Mouse (Mus musculus): ENCODE data around the gene Lcp2. TPM values are rescaled to one million over a fixed set of nuclear protein-coding genes. Genes with fewer than 3 reads are reported as not detected.

Lcp2 gene
- polyA plus RNA-seq, 1 experiment from 2014 or later, result 128 TPM

- no peaks in the 10 kb centered on the region for H3K36me3 ChIP-seq (ENCODE audit: inconsistent target)
- no peak overlapping the region for H3K27ac ChIP-seq
- H3K79me2 ChIP-seq (ENCODE audit: inconsistent target), result no peaks in the 10 kb centered on the region
- WGBS (ENCODE audit: missing documents), result 76% methylated on average over 2 of the region's 2 CpGs
- no peak overlapping the region for H3K4me3 ChIP-seq (ENCODE audit: inconsistent target)
Observed at GRCm38 (mm10) chr11:34128412-34128811, 81.7 kb downstream of the Lcp2 start.

GRCm38 (mm10) chr11:34139296-34139695, 92.6 kb downstream of the Lcp2 start:
- H3K79me2 ChIP-seq (ENCODE audit: inconsistent target), result no peaks in the 10 kb centered on the region
- no peaks in the 10 kb centered on the region for H3K36me3 ChIP-seq (ENCODE audit: inconsistent target)
- 97% methylated on average over 8 of the region's 8 CpGs for WGBS (ENCODE audit: missing documents)
- no peak overlapping the region for H3K4me3 ChIP-seq (ENCODE audit: inconsistent target)
- no peak overlapping the region for H3K27ac ChIP-seq

Other genes starting within 250 kb of the Lcp2 start
- not detected in 3 replicates for gene Kcnmb1, start 83.9 kb upstream of the Lcp2 start, polyA plus RNA-seq (2018)
- gene Kcnip1, start 53.8 kb upstream of the Lcp2 start, polyA plus RNA-seq (2018), result not detected in 3 replicates
- not detected in 3 replicates for gene 4930469K13Rik, start 51.6 kb downstream of the Lcp2 start, polyA plus RNA-seq (2018)
- not detected in 3 replicates for gene Foxi1, start 161.2 kb downstream of the Lcp2 start, polyA plus RNA-seq (2018)

Data from macrophage (primary cell).